Mouse (Mus musculus) midbrain, postnatal 0 days (tissue): ENCODE measurements around the gene Rbm12b1. TPM values are rescaled to one million over a fixed set of nuclear protein-coding genes. Genes with fewer than 3 reads are reported as not detected.
"Not testable (repeated sequence)": the region's sequence is repeated elsewhere in the genome, so short reads cannot be mapped to it uniquely, and the experiment has no call there.

Experiments used
- ATAC-seq: fragments of 200-750 bp; cut with Nextera tagmentation; 2 replicates; pipeline ENCODE4 v1.8.0; 2017; ENCODE audit warnings: moderate number of reproducible peaks, mild to moderate bottlenecking, moderate TSS enrichment, moderate library complexity; ENCODE audit not compliant: low FRiP score
- DNase-seq: peaks from one replicate; pipeline ENCODE4 v3.0.0-alpha.2; 2015; ENCODE audit warnings: low spot score
- H3K27ac ChIP-seq: fragments of 300-500 bp; sonication (generic); 2 replicates; pipeline ENCODE4 v1.5.1; 2014; ENCODE audit warnings: low read depth, mild to moderate bottlenecking, low read length, mixed read lengths
- H3K27me3 ChIP-seq: fragments of 300-500 bp; sonication (generic); 2 replicates; pipeline ENCODE4 v1.6.1; 2014; ENCODE audit warnings: low read length, control low read depth, mixed read lengths; ENCODE audit not compliant: insufficient read depth
- H3K36me3 ChIP-seq: fragments of 300-500 bp; sonication (generic); 2 replicates; pipeline ENCODE4 v1.6.1; 2014; ENCODE audit warnings: low read length, control low read depth, mixed read lengths; ENCODE audit not compliant: insufficient read depth
- H3K4me1 ChIP-seq: fragments of 300-500 bp; sonication (generic); 2 replicates; pipeline ENCODE4 v1.6.1; 2014; ENCODE audit warnings: mild to moderate bottlenecking, control low read depth, antibody characterized with exemption, low read length, mixed read lengths; ENCODE audit not compliant: insufficient read depth
- H3K4me2 ChIP-seq: fragments of 300-500 bp; sonication (generic); 2 replicates; pipeline ENCODE4 v1.6.1; 2014; ENCODE audit warnings: low read depth, mild to moderate bottlenecking, low read length, mixed read lengths; ENCODE audit not compliant: poor library complexity, severe bottlenecking
- H3K4me3 ChIP-seq: fragments of 300-500 bp; sonication (generic); 2 replicates; pipeline ENCODE4 v1.5.1; 2014; ENCODE audit warnings: low read depth, mild to moderate bottlenecking, low read length, moderate library complexity
- H3K9ac ChIP-seq: fragments of 300-500 bp; sonication (generic); replicated peaks from 2 replicates; pipeline ENCODE4 v1.6.1; 2014; ENCODE audit warnings: mild to moderate bottlenecking, low read length, moderate library complexity, mixed read lengths; ENCODE audit not compliant: poor library complexity, severe bottlenecking
- H3K9me3 ChIP-seq: fragments of 300-500 bp; sonication (generic); 2 replicates; pipeline ENCODE4 v1.6.1; 2016; ENCODE audit warnings: low read length, control low read depth
- CTCF ChIP-seq: IDR thresholded peaks from 2 replicates; pipeline ENCODE4 v1.5.1; 2016; ENCODE audit warnings: antibody characterized with exemption, mild to moderate bottlenecking
- WGBS: fragments of 180-500 bp; shearing (Covaris S2); extraction: QIAGEN DNeasy Blood & Tissue Kit; methylation state at CpG from one replicate; pipeline ENCODE4 v1.1.7; 2014; 5-methylcytosine and 5-hydroxymethylcytosine counted together
- polyA plus RNA-seq: library from polyadenylated mRNA; unstranded; fragments of >200 nt; fragmentation: Nextera tagmentation; extraction: Ambion mirVana; gene quantifications from 2 replicates; pipeline ENCODE4 v1.2.1, GENCODE M21; 2015
- total RNA-seq: library from RNA; depleted of rRNA; stranded (reverse); fragments of >200 nt; gene quantifications from 2 replicates; pipeline ENCODE4 v1.2.3, GENCODE M21; 2014; rRNA removed

Gene Rbm12b1
- 9.9 and 24.3 TPM in 2 replicates for total RNA-seq
- 3.4 and 5.3 TPM in 2 replicates for polyA plus RNA-seq

GRCm38 (mm10) chr4:12140141-12140567, at the start of gene Rbm12b1:
Gene Rbm12b1 (plus strand): TSS chr4:12140264.
- peak; percentile 23; the same call in 1 of the 2 replicates for TF ChIP-seq CTCF
- not testable (repeated sequence) for H3K27me3 ChIP-seq, H3K36me3 ChIP-seq, H3K4me1 ChIP-seq, H3K9me3 ChIP-seq
- ATAC-seq (peak; percentile 99), DNase-seq (peak; percentile 94)
- Histone ChIP-seq H3K4me3 (peak within 1 kb of the TSS; percentile 36), H3K4me2 (peak within 1 kb of the TSS; percentile 42), H3K9ac (peak within 1 kb of the TSS; percentile 42; the same call in 1 of the 2 replicates), H3K27ac (peak within 1 kb of the TSS; percentile 65)
- under 1% methylated on average over 17 of the region's 32 CpGs for WGBS

- not testable (repeated sequence) for H3K27ac ChIP-seq, H3K27me3 ChIP-seq, H3K36me3 ChIP-seq, H3K4me1 ChIP-seq, H3K9me3 ChIP-seq
- Histone ChIP-seq H3K4me3 (peak overlapping the region; percentile 36), H3K9ac (0 out of 2 replicates have a peak overlapping the region, but pooled peaks have one; percentile 33), H3K4me2 (peak overlapping the region; percentile 29; the same call in 1 of the 2 replicates)
- DNase-seq (peak; percentile 6), ATAC-seq (peak; percentile 85)
- WGBS, result 9% methylated on average over 20 of the region's 40 CpGs
Measured at GRCm38 (mm10) chr4:12140592-12141062, 563 bp downstream of the Rbm12b1 start.

GRCm38 (mm10) chr4:12141516-12141915, 1.5 kb downstream of the Rbm12b1 start:
- H3K27ac ChIP-seq, H3K9me3 ChIP-seq, H3K4me3 ChIP-seq, H3K4me2 ChIP-seq, H3K27me3 ChIP-seq, DNase-seq, ATAC-seq, H3K4me1 ChIP-seq, H3K9ac ChIP-seq, H3K36me3 ChIP-seq: not testable (repeated sequence)
- 88% methylated on average over 6 of the region's 7 CpGs for WGBS

DNA sequence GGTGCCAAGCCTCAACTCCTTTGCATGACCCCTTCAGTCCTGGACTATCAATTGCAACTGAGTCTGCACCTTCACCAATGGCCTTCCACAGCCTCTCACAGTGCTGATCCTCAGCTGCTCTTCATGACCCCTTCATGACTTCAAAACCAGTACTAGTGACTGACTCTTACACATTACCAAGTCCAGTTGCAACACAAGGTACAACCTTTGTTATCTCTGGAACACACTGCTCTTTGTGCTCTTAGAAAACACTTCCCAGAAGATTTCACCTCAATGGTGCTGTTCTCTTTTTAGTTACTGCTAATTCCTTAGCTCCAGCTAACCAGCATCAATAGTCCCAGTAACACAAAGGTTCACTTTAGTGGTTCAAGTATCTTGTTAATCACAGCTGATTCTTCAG, 7.6 kb downstream of the Rbm12b1 start:
- Histone ChIP-seq H3K9me3 (no peaks in the 10 kb centered on the region), H3K27ac (no peak overlapping the region), H3K4me1 (no peaks in the 10 kb centered on the region), H3K4me3 (no peak overlapping the region), H3K9ac (no peak overlapping the region), H3K27me3 (no peaks in the 10 kb centered on the region), H3K36me3 (no peaks in the 10 kb centered on the region), H3K4me2 (no peak overlapping the region)
- DNase-seq (no peak), ATAC-seq (no peak)
- TF ChIP-seq CTCF, result no peak

- Histone ChIP-seq H3K27ac (peak overlapping the region; percentile 94), H3K4me2 (peak overlapping the region; percentile 72), H3K4me1 (peaks cover 7% of the 10 kb centered on the region; the same call in 1 of the 2 replicates), H3K9ac (peak overlapping the region; percentile 99), H3K9me3 (no peaks in the 10 kb centered on the region), H3K4me3 (peak overlapping the region; percentile 73), H3K27me3 (no peaks in the 10 kb centered on the region), H3K36me3 (0 out of 2 replicates have a peak, but pooled peaks cover 3% of the 10 kb centered on the region)
- ATAC-seq, result no peak
- no peak for DNase-seq
- no peak for TF ChIP-seq CTCF
- 11% methylated on average over 9 of the region's 9 CpGs for WGBS
Measured at GRCm38 (mm10) chr4:12170986-12171317, 30.9 kb downstream of the Rbm12b1 start.

- peak; percentile 91 for ATAC-seq
- H3K9ac ChIP-seq, result peak within 1 kb of the TSS; percentile 99
- peak within 1 kb of the TSS; percentile 94 for H3K27ac ChIP-seq
- no peak for TF ChIP-seq CTCF
- peak; percentile 80 for DNase-seq
- H3K27me3 ChIP-seq, result no peaks in the 10 kb centered on the region
- H3K36me3 ChIP-seq, result 0 out of 2 replicates have a peak, but pooled peaks cover 3% of the 10 kb centered on the region
- peak within 1 kb of the TSS; percentile 73 for H3K4me3 ChIP-seq
- H3K4me2 ChIP-seq, result peak within 1 kb of the TSS; percentile 72
- H3K4me1 ChIP-seq, result peaks cover 7% of the 10 kb centered on the region; the same call in 1 of the 2 replicates
- no peaks in the 10 kb centered on the region for H3K9me3 ChIP-seq
- 1% methylated on average over 67 of the region's 74 CpGs for WGBS
Measured at GRCm38 (mm10) chr4:12171318-12172091, 31.4 kb downstream of the Rbm12b1 start, which contains the start of gene Fam92a. Gene Fam92a (minus strand): TSS chr4:12172015.
